Mouse (Mus musculus) embryonic facial prominence, embryonic 14.5 days (tissue): ENCODE data around the gene C2cd6. TPM values are rescaled to one million over a fixed set of nuclear protein-coding genes. Genes with fewer than 3 reads are reported as not detected.

ENCODE experiments used
- ATAC-seq: fragments of 200-750 bp; cut with Nextera tagmentation; 2 replicates; pipeline ENCODE4 v1.8.0; 2017; ENCODE audit warnings: low read depth, moderate number of reproducible peaks, moderate TSS enrichment
- DNase-seq: peaks from one replicate; pipeline ENCODE4 v3.0.0-alpha.2; 2015; ENCODE audit warnings: low spot score
- H3K27ac ChIP-seq: fragments of 300-500 bp; sonication (generic); replicated peaks from 2 replicates; pipeline ENCODE4 v1.5.1; 2014; ENCODE audit warnings: low read depth, mild to moderate bottlenecking, low read length, moderate library complexity
- H3K27me3 ChIP-seq: fragments of 300-500 bp; sonication (generic); replicated peaks from 2 replicates; pipeline ENCODE4 v1.6.1; 2014; ENCODE audit warnings: low read length; ENCODE audit not compliant: control insufficient read depth, insufficient read depth
- H3K36me3 ChIP-seq: fragments of 300-500 bp; sonication (generic); 2 replicates; pipeline ENCODE4 v1.6.1; 2014; ENCODE audit warnings: low read length, mixed read lengths; ENCODE audit not compliant: control insufficient read depth, insufficient read depth
- H3K4me1 ChIP-seq: fragments of 300-500 bp; sonication (generic); 2 replicates; pipeline ENCODE4 v1.6.1; 2014; ENCODE audit warnings: antibody characterized with exemption, low read length; ENCODE audit not compliant: control insufficient read depth, insufficient read depth
- H3K4me2 ChIP-seq: fragments of 300-500 bp; sonication (generic); 2 replicates; pipeline ENCODE4 v1.6.1; 2014; ENCODE audit warnings: low read depth, mild to moderate bottlenecking, low read length, moderate library complexity, mixed read lengths
- H3K4me3 ChIP-seq: fragments of 300-500 bp; sonication (generic); 2 replicates; pipeline ENCODE4 v1.5.1; 2014; ENCODE audit warnings: low read depth, mild to moderate bottlenecking, low read length
- H3K9ac ChIP-seq: fragments of 300-500 bp; sonication (generic); 2 replicates; pipeline ENCODE4 v1.6.1; 2014; ENCODE audit warnings: low read depth, mild to moderate bottlenecking, low read length, moderate library complexity, mixed read lengths
- H3K9me3 ChIP-seq: fragments of 300-500 bp; sonication (generic); 2 replicates; pipeline ENCODE4 v1.6.1; 2016; ENCODE audit warnings: low read length; ENCODE audit not compliant: control insufficient read depth
- WGBS: fragments of 180-500 bp; shearing (Covaris S2); extraction: QIAGEN DNeasy Blood & Tissue Kit; methylation state at CpG from one replicate; pipeline ENCODE4 v1.1.7; 2014; 5-methylcytosine and 5-hydroxymethylcytosine counted together
- polyA plus RNA-seq: library from polyadenylated mRNA; unstranded; fragments of >200 nt; fragmentation: Nextera tagmentation; extraction: Ambion mirVana; gene quantifications from 2 replicates; pipeline ENCODE4 v1.2.1, GENCODE M21; 2014

Gene C2cd6
- polyA plus RNA-seq, result 2.9 TPM in 1 of 2 replicates, not detected in the other

DNA sequence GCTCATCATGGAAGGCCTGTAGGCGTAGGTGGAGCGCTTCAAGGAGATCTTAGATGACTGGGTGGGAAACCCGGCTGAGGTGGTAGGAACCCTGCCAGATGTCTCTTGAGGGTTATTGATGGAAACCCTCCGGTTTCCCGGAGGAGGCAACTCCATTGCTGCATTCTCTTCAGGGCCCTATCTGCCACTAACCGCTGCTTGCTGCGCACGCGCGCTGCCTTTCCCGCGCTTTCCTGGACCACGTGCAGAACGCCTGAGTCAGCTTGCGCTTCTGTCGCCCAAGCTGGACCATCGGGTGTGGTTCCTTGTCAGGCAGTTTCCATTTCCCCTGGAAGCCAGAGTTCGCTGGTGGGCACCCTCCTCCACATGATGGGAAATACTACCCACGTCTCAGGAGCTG lies at the start of gene C2cd6:
Gene C2cd6 (minus strand): TSS at position 196 of the 400 bp plus-strand sequence.
- 92% methylated on average over 19 of the region's 19 CpGs for WGBS

GRCm38 (mm10) chr1:59142809-59143208 lies 48.1 kb upstream of the C2cd6 start:
- Histone ChIP-seq H3K4me3 (no peak overlapping the region), H3K9ac (no peak overlapping the region), H3K9me3 (no peaks in the 10 kb centered on the region), H3K4me1 (no peaks in the 10 kb centered on the region), H3K27me3 (no peaks in the 10 kb centered on the region), H3K27ac (no peak overlapping the region), H3K36me3 (no peaks in the 10 kb centered on the region), H3K4me2 (no peak overlapping the region)
- ATAC-seq (no peak), DNase-seq (peak; percentile 56)

More for the DNA sequence above, at the start of gene C2cd6:
- no peak for DNase-seq
- no peak within 1 kb of the TSS for H3K27ac ChIP-seq
- no peak within 1 kb of the TSS for H3K4me3 ChIP-seq
- H3K9me3 ChIP-seq, result 0 out of 2 replicates have a peak, but pooled peaks cover 4% of the 10 kb centered on the region
- peaks cover 3% of the 10 kb centered on the region; the same call in 1 of the 2 replicates for H3K36me3 ChIP-seq
- no peaks in the 10 kb centered on the region for H3K27me3 ChIP-seq
- H3K4me2 ChIP-seq, result no peak within 1 kb of the TSS
- ATAC-seq, result no peak
- H3K9ac ChIP-seq, result no peak within 1 kb of the TSS
- H3K4me1 ChIP-seq, result no peaks in the 10 kb centered on the region

- DNase-seq, result peak; percentile 36
- ATAC-seq, result no peak
- no peak overlapping the region for H3K4me2 ChIP-seq
- no peaks in the 10 kb centered on the region for H3K27me3 ChIP-seq
- 68% methylated on average over 5 of the region's 5 CpGs for WGBS
- no peak overlapping the region for H3K4me3 ChIP-seq
- H3K9me3 ChIP-seq, result no peaks in the 10 kb centered on the region
- H3K36me3 ChIP-seq, result no peaks in the 10 kb centered on the region
- no peak overlapping the region for H3K27ac ChIP-seq
- no peaks in the 10 kb centered on the region for H3K4me1 ChIP-seq
- no peak overlapping the region for H3K9ac ChIP-seq
Observed at GRCm38 (mm10) chr1:59134419-59134818, 39.7 kb upstream of the C2cd6 start.

- H3K27ac ChIP-seq, result no peak overlapping the region
- 78% methylated on average over 7 of the region's 7 CpGs for WGBS
- ATAC-seq (no peak), DNase-seq (no peak)
- no peak overlapping the region for H3K4me2 ChIP-seq
- no peak overlapping the region for H3K9ac ChIP-seq
- H3K4me1 ChIP-seq, result no peaks in the 10 kb centered on the region
- H3K36me3 ChIP-seq, result no peaks in the 10 kb centered on the region
- H3K27me3 ChIP-seq, result no peaks in the 10 kb centered on the region
- H3K9me3 ChIP-seq, result no peaks in the 10 kb centered on the region
- no peak overlapping the region for H3K4me3 ChIP-seq
Observed at GRCm38 (mm10) chr1:59128879-59129278, 34.2 kb upstream of the C2cd6 start.

DNA sequence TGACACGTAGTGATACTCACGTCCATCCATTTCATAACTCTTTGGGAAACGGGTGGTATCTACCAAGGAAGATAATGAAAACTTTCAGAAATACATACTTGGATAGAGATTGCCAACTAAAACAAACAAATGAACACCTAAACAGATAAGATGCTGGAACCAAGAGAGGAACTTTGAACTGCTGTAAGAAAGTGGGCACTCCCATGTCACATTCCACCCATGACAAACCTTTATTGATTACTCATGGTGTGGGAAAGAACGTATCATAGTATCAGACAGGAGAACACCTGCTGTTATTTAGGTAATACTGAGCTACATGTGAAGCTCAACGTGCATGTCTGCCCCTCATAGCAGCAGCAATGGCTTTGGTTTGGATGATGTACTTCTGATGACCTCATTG lies 30.9 kb upstream of the C2cd6 start:
- Histone ChIP-seq H3K4me1 (no peaks in the 10 kb centered on the region), H3K4me2 (no peak overlapping the region), H3K36me3 (no peaks in the 10 kb centered on the region), H3K4me3 (no peak overlapping the region), H3K27ac (no peak overlapping the region), H3K27me3 (no peaks in the 10 kb centered on the region), H3K9ac (no peak overlapping the region), H3K9me3 (no peaks in the 10 kb centered on the region)
- ATAC-seq (no peak), DNase-seq (no peak)
- WGBS, result 70% methylated on average over 5 of the region's 5 CpGs

DNA sequence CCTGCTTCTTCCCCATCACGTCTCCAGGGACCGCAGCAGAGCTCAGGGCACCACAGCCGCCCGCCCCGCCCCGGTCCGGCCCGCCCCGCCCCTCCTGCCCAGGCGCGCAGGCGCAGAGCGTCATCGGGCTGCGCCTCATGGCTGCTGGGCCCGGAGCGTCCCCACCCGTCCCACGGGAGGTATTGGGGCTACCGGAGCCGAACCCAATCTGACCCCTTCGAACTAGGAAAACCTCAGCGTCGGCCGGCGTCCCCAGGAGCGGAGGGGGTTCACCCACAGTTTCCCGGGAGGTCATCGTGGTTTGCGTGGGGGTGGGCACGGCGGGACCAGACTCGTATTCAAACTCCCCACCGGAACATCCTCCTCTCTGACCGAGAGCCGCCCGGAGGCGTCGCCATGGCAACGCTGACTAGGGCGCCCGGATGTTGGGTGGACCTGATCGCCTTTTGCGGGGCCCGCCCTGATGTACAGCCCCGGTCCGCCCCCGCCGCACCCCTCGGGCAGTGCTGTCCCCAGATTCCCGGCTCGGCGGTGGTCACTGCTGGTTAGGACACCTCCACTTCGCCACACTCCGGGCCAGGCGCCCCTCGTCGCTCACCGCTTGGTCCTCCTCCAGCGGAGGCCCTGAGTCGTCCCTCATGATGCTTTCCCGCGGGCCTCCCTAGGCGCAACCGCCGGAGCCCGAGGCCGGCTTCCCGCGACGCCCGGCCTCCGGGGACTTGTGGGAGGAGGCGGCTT lies 25.2 kb upstream of the C2cd6 start, which contains the start of gene Tmem237:
Gene Tmem237 (minus strand): TSS at position 689 of the 738 bp plus-strand sequence.
- peak within 1 kb of the TSS; percentile 84 for H3K4me2 ChIP-seq
- ATAC-seq, result peak; percentile 98
- no peaks in the 10 kb centered on the region for H3K36me3 ChIP-seq
- peak within 1 kb of the TSS; percentile 91 for H3K9ac ChIP-seq
- H3K9me3 ChIP-seq, result no peaks in the 10 kb centered on the region
- H3K4me1 ChIP-seq, result 0 out of 2 replicates have a peak, but pooled peaks cover 3% of the 10 kb centered on the region
- H3K4me3 ChIP-seq, result peak within 1 kb of the TSS; percentile 75
- no peaks in the 10 kb centered on the region for H3K27me3 ChIP-seq
- under 1% methylated on average over 34 of the region's 74 CpGs for WGBS
- DNase-seq, result peak; percentile 96
- H3K27ac ChIP-seq, result peak within 1 kb of the TSS; percentile 79

DNA sequence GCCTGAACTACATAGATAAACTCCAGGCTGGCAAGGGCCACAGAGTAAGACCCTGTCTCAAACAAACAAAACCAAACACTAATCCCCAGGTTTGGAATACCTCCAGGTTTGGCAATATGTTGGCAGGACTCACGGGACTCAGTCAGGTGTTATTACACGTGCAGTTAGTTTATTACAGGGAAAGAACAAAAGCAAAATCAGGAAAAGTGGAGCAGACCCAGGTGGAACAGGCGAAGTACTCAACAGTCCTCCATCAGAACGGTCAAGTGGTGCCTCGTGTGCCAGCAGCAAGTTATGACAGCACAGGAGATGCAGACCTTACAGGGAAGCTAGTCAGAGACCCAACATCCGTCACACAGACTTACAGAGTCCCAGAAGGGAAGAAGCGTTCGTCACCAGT lies 15.8 kb upstream of the C2cd6 start:
- WGBS, result 75% methylated on average over 8 of the region's 8 CpGs
- no peak overlapping the region for H3K4me2 ChIP-seq
- no peaks in the 10 kb centered on the region for H3K4me1 ChIP-seq
- DNase-seq (peak; percentile 12), ATAC-seq (peak; percentile 47; the same call in 1 of the 2 replicates)
- no peaks in the 10 kb centered on the region for H3K9me3 ChIP-seq
- no peak overlapping the region for H3K9ac ChIP-seq
- no peaks in the 10 kb centered on the region for H3K27me3 ChIP-seq
- H3K4me3 ChIP-seq, result no peak overlapping the region
- H3K36me3 ChIP-seq, result peaks cover 53% of the 10 kb centered on the region
- H3K27ac ChIP-seq, result no peak overlapping the region

- no peaks in the 10 kb centered on the region for H3K27me3 ChIP-seq
- H3K9ac ChIP-seq, result no peak overlapping the region
- peaks cover 31% of the 10 kb centered on the region for H3K36me3 ChIP-seq
- H3K4me1 ChIP-seq, result no peaks in the 10 kb centered on the region
- ATAC-seq (no peak), DNase-seq (no peak)
- WGBS, result 94% methylated on average over 6 of the region's 6 CpGs
- no peak overlapping the region for H3K4me3 ChIP-seq
- no peak overlapping the region for H3K27ac ChIP-seq
- no peaks in the 10 kb centered on the region for H3K9me3 ChIP-seq
- no peak overlapping the region for H3K4me2 ChIP-seq
Observed at GRCm38 (mm10) chr1:59102071-59102470, 7.4 kb upstream of the C2cd6 start.

DNA sequence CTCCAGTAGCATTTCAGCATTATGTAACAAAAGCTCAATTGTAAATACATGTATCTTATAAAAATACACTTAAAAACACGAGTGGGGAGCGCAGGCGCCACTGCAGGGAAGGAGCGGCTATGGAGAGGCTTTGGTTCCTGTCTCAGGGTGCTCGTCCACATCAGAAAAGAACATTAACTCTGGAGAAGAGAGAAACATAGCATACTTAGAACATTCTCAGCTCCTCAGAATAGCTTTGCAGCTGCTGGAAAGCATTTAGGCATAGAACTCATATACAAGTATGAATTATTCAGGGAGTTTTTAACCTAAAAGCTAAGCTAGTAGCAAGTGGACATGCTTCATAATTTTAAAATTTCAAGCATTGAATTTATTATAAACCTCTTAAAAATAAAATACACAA lies 6.3 kb upstream of the C2cd6 start:
- H3K9ac ChIP-seq, result no peak overlapping the region
- H3K36me3 ChIP-seq, result peaks cover 27% of the 10 kb centered on the region
- ATAC-seq (no peak), DNase-seq (no peak)
- no peak overlapping the region for H3K4me2 ChIP-seq
- no peaks in the 10 kb centered on the region for H3K4me1 ChIP-seq
- WGBS, result 91% methylated on average over 5 of the region's 5 CpGs
- no peak overlapping the region for H3K27ac ChIP-seq
- no peaks in the 10 kb centered on the region for H3K9me3 ChIP-seq
- H3K27me3 ChIP-seq, result no peaks in the 10 kb centered on the region
- H3K4me3 ChIP-seq, result no peak overlapping the region
